Mouse (Mus musculus): ENCODE results near the gene Ddias. TPM values are rescaled to one million over a fixed set of nuclear protein-coding genes. Genes with fewer than 3 reads are reported as not detected.
"Not testable (repeated sequence)": the region's sequence is repeated elsewhere in the genome, so short reads cannot be mapped to it uniquely, and the experiment has no call there.

The Ddias gene
- not detected in 2 replicates for polyA plus RNA-seq (2012; ENCODE audit: insufficient read depth, insufficient read length, low replicate concordance, missing spikeins)

DNA sequence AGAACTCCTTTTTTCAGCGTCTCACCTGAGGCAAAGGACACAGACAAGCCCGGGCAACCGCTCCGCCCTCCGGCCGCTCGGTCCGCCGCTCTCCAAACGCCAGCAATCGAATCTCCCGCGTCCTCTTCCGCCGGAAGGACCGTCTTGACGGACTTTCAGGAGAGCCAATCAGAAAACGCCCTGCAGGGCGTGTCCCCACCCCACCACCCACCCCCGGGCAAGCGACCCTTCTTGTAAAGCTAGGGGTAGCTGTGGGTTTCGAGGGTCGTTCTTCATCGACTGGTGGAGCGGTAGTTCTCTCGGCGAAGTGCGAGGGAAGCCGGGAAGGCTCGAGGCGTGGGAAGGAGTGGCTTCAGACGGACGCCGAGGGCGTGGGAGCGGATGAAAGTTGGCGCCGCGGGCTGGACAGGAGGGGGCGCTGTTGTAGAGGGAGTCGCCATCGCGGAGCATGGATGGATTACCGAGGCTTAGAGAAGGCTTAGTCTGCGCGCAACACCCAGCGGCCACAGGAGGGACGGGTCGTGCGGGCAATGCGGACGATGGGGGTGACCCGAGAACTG, at the start of gene Ddias, which contains the start of gene Prcp:
Ddias (minus strand) TSS at position 132 of the 560 bp plus-strand sequence.
Prcp (plus strand) TSS at position 355 of the 560 bp plus-strand sequence.
- Histone ChIP-seq H3K4me1 (ENCODE audit: control insufficient read depth, insufficient read depth, low read length) (peaks cover 6% of the 10 kb centered on the region; the same call in 1 of the 2 replicates), H3K27ac (ENCODE audit: insufficient read depth, low read depth, low read length) (peak within 1 kb of the TSS; percentile 86), H3K4me3 (ENCODE audit: insufficient read depth, low read depth, low read length) (peak within 1 kb of the TSS; percentile 93)
- WGBS = under 1% methylated on average over 53 of the region's 53 CpGs
- TF ChIP-seq POLR2A (IDR thresholded peaks at IDR 0.05; ENCODE audit: insufficient read depth, low read depth, low read length) = no peak
- peak; percentile 99 for TF ChIP-seq CTCF (IDR thresholded peaks at IDR 0.05; ENCODE audit: insufficient read depth, low read depth, low read length)

DNA sequence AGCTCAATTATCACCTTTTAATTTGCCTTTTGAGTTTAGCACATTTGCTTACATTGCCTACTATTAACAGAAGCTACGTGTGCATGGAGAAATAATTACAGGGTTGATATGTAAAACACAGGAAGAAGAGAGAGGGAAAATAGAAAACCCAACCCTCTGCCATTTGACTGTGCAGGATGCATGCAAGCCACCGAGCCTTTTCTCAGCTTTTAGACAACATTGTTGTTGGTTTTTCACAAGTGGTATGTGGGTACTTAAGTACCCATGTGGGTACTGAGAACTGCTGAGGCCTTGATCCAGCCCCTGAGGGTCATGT, 46.8 kb upstream of the Ddias start:
- TF ChIP-seq CTCF (IDR thresholded peaks at IDR 0.05; ENCODE audit: insufficient read depth, low read depth, low read length) (no peak), POLR2A (IDR thresholded peaks at IDR 0.05; ENCODE audit: insufficient read depth, low read depth, low read length) (no peak)
- H3K27ac ChIP-seq (ENCODE audit: insufficient read depth, low read depth, low read length) = no peak overlapping the region
- WGBS = 30% methylated on average over 2 of the region's 2 CpGs
- H3K4me1 ChIP-seq (ENCODE audit: control insufficient read depth, insufficient read depth, low read length) = peaks cover 2% of the 10 kb centered on the region; the same call in 1 of the 2 replicates
- H3K4me3 ChIP-seq (ENCODE audit: insufficient read depth, low read depth, low read length) = no peak overlapping the region

DNA sequence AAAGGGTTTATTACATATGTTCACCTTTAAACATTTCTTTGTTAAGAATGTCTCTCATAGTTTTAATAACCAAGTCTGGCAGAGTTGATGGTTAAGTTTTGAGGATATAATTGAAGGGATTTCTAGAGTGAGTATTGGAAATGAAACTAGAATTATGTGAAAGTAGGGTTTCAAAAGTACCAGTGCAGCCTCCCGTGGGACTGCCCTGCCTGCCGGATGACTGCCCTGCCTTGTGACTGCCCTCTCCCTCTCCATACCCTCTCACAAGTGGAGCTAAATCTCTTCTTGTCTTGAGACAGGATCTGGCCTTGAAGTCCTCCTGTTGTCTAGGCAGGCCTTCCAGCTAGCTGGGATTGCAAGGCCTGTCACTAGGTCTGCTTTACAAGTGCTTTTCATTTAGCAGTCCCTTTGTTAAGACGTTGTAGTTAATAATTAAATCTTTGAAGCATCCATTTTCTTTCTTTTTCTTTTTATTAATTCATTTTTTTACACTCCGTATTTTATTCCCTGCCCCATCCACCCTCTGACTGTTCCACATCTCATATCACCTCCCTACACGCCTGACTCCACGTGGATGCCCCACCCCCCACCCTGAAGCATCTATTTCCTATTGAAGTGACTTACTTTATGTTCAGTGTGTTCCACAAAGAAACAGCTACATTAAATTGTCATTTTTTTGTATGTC, 46.3 kb upstream of the Ddias start:
- peak overlapping the region; percentile 67 for H3K27ac ChIP-seq (ENCODE audit: insufficient read depth, low read depth, low read length)
- TF ChIP-seq CTCF (IDR thresholded peaks at IDR 0.05; ENCODE audit: insufficient read depth, low read depth, low read length) (no peak), POLR2A (IDR thresholded peaks at IDR 0.05; ENCODE audit: insufficient read depth, low read depth, low read length) (no peak)

DNA sequence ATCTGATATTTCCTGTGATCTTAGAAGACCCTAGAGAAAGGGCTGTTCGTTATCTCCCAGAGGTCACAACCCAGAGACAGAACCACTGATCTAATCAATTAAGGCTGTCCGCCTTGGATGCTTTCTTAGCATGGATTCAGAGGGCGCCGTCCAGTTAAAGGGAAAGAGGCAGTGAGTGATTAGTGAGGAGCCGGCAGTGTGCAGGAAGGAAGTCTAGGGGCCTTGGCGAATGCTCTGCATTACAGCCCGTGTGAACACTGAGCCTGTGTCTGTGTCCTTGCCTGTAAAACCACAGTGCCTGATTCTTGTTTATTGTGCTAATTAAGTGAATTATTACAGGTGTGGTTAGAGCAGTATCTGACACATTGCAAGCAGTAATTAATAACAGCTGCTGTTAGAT, 30.2 kb upstream of the Ddias start:
- not testable (repeated sequence) for H3K4me1 ChIP-seq (ENCODE audit: control insufficient read depth, insufficient read depth, low read length); H3K27ac ChIP-seq (ENCODE audit: insufficient read depth, low read depth, low read length); H3K4me3 ChIP-seq (ENCODE audit: insufficient read depth, low read depth, low read length)
- WGBS = 60% methylated on average over 7 of the region's 7 CpGs

More for the DNA sequence above, 46.3 kb upstream of the Ddias start:
- WGBS = 44% methylated on average over 6 of the region's 6 CpGs
- H3K4me3 ChIP-seq (ENCODE audit: insufficient read depth, low read depth, low read length) = no peak overlapping the region
- H3K4me1 ChIP-seq (ENCODE audit: control insufficient read depth, insufficient read depth, low read length) = peaks cover 2% of the 10 kb centered on the region; the same call in 1 of the 2 replicates

DNA sequence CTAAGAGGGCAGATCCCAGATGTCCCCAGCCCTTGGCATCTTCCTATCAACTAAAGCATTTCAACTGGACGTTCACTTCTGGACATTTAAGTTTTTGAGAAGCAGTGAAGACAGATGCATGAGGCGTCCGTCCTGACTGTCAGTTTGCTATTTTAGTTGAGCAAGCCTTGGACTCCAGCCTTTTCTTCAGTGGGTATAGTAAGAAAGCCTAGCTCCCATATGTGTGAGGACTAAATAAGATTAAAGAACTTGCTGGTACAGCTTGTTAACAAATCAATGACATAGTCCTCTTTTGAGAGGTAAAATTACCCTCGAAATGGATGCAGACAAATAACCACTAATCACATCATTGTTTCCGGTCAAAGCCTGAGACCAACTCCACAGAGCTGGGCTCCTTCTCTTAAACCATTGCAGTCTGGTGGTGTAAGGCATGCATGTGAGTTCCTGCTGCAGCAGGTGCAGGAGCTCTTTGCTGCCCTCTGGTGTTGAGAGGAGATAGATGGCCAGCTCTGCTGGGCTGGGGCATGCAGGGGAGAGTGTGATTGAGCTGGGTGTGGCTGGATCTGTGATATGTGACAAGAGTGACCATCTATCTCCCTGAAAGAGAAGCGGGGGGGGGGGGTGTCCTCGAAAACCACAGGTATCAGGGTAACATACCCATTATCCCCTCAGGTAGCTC, 29.5 kb upstream of the Ddias start:
- no peaks in the 10 kb centered on the region for H3K4me1 ChIP-seq (ENCODE audit: control insufficient read depth, insufficient read depth, low read length)
- no peak overlapping the region for H3K27ac ChIP-seq (ENCODE audit: insufficient read depth, low read depth, low read length)
- TF ChIP-seq CTCF (IDR thresholded peaks at IDR 0.05; ENCODE audit: insufficient read depth, low read depth, low read length) (peak; percentile 79), POLR2A (IDR thresholded peaks at IDR 0.05; ENCODE audit: insufficient read depth, low read depth, low read length) (no peak)
- WGBS = 39% methylated on average over 7 of the region's 7 CpGs
- no peak overlapping the region for H3K4me3 ChIP-seq (ENCODE audit: insufficient read depth, low read depth, low read length)

DNA sequence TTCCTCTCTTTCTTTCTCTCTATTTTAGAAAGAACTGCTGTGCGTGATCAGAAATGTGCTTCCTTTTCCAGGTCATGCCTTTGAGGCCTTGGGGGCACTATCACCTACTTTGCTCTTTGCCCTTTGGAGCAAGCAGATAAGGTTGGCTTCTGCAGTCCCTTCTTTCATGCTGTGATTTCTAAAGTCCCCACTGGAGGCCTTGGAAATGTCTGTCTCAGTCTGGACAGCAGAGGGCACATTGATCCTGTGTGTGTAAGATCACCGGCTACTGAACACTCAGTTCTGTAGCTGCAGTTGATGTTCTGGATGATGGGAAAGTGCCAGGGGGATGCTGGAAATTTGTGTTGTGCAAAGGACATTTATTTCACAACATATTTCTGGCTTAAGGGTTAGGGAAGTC, 23.0 kb upstream of the Ddias start:
- 75% methylated on average over 2 of the region's 2 CpGs for WGBS

DNA sequence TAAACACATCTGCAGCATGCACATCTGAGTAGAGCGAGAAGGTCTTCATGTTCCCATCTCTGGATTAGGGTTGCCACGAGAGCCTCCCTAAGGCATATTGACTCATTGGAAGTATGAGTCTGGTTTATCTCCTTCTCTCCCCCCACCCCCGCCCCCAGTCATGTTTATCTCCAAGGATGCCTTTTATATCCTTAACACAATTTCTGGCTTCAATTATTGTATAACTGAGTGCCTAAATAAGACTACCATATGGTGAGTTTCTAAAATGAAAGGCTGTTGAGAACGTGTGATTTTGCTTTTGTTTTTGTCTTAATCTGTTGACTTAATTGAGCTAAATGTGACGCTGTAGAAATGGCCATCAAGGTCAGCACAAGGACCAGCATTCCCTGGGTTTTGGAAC, 22.0 kb upstream of the Ddias start:
- TF ChIP-seq CTCF (IDR thresholded peaks at IDR 0.05; ENCODE audit: insufficient read depth, low read depth, low read length) = no peak
- no peak for TF ChIP-seq POLR2A (IDR thresholded peaks at IDR 0.05; ENCODE audit: insufficient read depth, low read depth, low read length)
- Histone ChIP-seq H3K27ac (ENCODE audit: insufficient read depth, low read depth, low read length) (no peak overlapping the region), H3K4me1 (ENCODE audit: control insufficient read depth, insufficient read depth, low read length) (no peaks in the 10 kb centered on the region)

More for the DNA sequence above, 23.0 kb upstream of the Ddias start:
- no peaks in the 10 kb centered on the region for H3K4me1 ChIP-seq (ENCODE audit: control insufficient read depth, insufficient read depth, low read length)
- H3K27ac ChIP-seq (ENCODE audit: insufficient read depth, low read depth, low read length) = no peak overlapping the region
- TF ChIP-seq CTCF (IDR thresholded peaks at IDR 0.05; ENCODE audit: insufficient read depth, low read depth, low read length) = no peak
- no peak overlapping the region for H3K4me3 ChIP-seq (ENCODE audit: insufficient read depth, low read depth, low read length)

DNA sequence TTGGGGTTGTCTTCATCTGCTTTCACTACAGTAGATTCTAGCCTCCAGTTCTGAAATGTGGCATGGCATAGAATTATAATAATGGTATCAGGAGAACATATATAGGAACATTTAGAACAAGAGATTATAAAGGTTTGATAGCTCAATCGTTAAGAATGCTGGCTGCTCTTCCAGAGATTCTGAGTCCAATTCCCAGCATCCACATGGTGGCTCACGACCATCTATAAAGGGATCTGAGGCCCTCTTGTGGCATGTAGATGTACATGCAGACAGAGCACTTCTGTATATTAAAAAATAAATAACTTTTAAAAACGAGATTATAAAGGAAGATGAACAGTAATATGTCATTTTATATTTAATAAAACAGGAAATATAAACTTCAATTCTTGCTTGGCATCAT, 19.4 kb upstream of the Ddias start:
- 56% methylated on average over 3 of the region's 3 CpGs for WGBS

More for the DNA sequence above, 22.0 kb upstream of the Ddias start:
- WGBS = 80% methylated on average over 5 of the region's 5 CpGs
- no peak overlapping the region for H3K4me3 ChIP-seq (ENCODE audit: insufficient read depth, low read depth, low read length)

DNA sequence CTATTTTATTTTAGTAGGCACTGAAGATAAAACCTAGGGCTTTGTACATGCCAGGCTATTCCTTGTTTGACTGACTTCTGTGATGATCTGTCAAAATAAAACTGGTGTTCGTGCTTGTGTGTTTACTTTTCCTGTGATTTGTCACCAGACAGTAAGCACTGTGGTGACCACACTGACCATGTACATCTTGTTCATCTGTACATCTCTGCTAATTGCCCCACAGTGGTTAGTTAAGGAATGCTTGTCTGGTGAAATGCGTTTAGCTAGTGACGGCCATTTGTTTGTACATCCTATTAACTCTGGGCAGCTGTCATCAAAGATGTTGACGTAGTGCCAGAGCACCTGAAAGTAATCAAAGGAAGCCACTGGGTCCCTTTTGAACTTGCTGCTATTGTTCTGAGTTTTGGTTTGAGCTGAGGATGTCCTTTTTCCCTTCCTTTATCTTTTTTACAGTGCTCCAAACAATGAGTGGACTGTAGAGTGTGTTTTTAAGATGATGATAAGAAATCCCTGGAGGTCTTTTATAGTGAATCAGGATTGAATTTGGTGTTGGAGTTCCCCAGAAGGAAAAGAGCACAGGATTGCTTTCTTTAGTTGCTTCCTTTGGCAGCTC, 16.7 kb upstream of the Ddias start:
- TF ChIP-seq POLR2A (IDR thresholded peaks at IDR 0.05; ENCODE audit: insufficient read depth, low read depth, low read length) (no peak), CTCF (IDR thresholded peaks at IDR 0.05; ENCODE audit: insufficient read depth, low read depth, low read length) (no peak)

More for the DNA sequence above, 19.4 kb upstream of the Ddias start:
- no peaks in the 10 kb centered on the region for H3K4me1 ChIP-seq (ENCODE audit: control insufficient read depth, insufficient read depth, low read length)
- H3K27ac ChIP-seq (ENCODE audit: insufficient read depth, low read depth, low read length) = no peak overlapping the region
- no peak overlapping the region for H3K4me3 ChIP-seq (ENCODE audit: insufficient read depth, low read depth, low read length)
- no peak for TF ChIP-seq CTCF (IDR thresholded peaks at IDR 0.05; ENCODE audit: insufficient read depth, low read depth, low read length)
- TF ChIP-seq POLR2A (IDR thresholded peaks at IDR 0.05; ENCODE audit: insufficient read depth, low read depth, low read length) = no peak

More for the DNA sequence above, 16.7 kb upstream of the Ddias start:
- H3K4me1 ChIP-seq (ENCODE audit: control insufficient read depth, insufficient read depth, low read length) = no peaks in the 10 kb centered on the region
- no peak overlapping the region for H3K4me3 ChIP-seq (ENCODE audit: insufficient read depth, low read depth, low read length)
- WGBS = 68% methylated on average over 4 of the region's 4 CpGs
- H3K27ac ChIP-seq (ENCODE audit: insufficient read depth, low read depth, low read length) = no peak overlapping the region
